Mouse (Mus musculus): ENCODE results near the gene Zbp1. TPM values are rescaled to one million over a fixed set of nuclear protein-coding genes. Genes with fewer than 3 reads are reported as not detected.

The Zbp1 gene
- polyA plus RNA-seq, 1 experiment from 2014 or later, result 1.0 TPM

DNA sequence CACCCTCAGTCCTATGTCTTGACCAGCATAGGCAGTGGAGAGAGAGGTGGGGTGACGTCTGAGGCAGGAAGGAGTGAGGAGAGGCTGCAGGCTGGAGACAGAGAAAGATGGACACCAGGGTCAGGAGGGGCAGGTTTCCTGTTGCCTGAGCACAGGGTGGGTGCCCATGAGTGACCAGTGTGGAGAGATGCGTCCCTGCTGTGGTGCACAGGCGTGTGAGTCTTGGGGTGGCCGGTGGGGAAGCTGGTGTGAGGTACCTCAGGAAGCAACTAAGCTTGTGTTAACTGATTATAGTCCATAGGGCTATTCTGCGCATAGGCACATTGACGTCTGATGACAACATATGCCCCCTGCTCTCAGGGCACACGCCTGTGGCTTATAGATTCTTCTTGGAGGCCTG is 39.7 kb downstream of the Zbp1 start:
- no peak overlapping the region for H3K4me3 ChIP-seq (ENCODE audit: low read depth, low read length)
- H3K27me3 ChIP-seq (ENCODE audit: control insufficient read depth, insufficient read depth, low read depth, low read length), result no peaks in the 10 kb centered on the region
- no peak for ATAC-seq (ENCODE audit: low read depth)
- H3K4me2 ChIP-seq (ENCODE audit: low read depth, low read length), result no peak overlapping the region
- no peaks in the 10 kb centered on the region for H3K36me3 ChIP-seq (ENCODE audit: control insufficient read depth, insufficient read depth)
- WGBS (ENCODE audit: insufficient replicate concordance), result 49% methylated on average over 7 of the region's 7 CpGs
- no peak overlapping the region for H3K9ac ChIP-seq (ENCODE audit: low read depth, low read length)
- no peaks in the 10 kb centered on the region; the same call in 1 of the 2 replicates for H3K4me1 ChIP-seq (ENCODE audit: control insufficient read depth, low read depth, low read length)
- H3K27ac ChIP-seq (ENCODE audit: low read length), result no peak overlapping the region
- 0 out of 2 replicates have a peak, but pooled peaks cover 2% of the 10 kb centered on the region for H3K9me3 ChIP-seq (replicated peaks; ENCODE audit: control insufficient read depth, low read length)

DNA sequence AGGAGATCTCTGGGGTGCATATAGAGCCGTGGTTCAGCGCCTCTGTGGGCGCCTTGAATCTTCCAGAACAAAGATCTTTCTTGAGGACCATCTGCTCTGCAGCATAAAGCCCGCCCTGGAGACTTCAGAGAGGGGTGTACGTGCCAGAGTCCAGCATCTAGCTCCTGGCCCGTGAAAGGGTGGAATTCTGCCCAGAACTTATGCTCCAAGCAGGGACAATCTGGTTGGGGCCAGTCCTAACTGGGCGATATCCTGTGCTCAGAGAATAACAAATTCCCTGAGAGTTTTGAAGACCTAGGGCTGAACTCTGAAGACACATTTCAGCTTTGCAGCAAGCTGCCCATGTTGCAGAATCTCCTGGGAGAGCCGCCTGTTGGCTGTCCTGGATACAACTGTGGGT is 40.8 kb downstream of the Zbp1 start:
- H3K9me3 ChIP-seq (replicated peaks; ENCODE audit: control insufficient read depth, low read length), result 0 out of 2 replicates have a peak, but pooled peaks cover 2% of the 10 kb centered on the region
- no peaks in the 10 kb centered on the region for H3K36me3 ChIP-seq (ENCODE audit: control insufficient read depth, insufficient read depth)
- no peak overlapping the region for H3K9ac ChIP-seq (ENCODE audit: low read depth, low read length)
- no peak overlapping the region for H3K27ac ChIP-seq (ENCODE audit: low read length)
- no peak overlapping the region for H3K4me3 ChIP-seq (ENCODE audit: low read depth, low read length)
- no peaks in the 10 kb centered on the region for H3K27me3 ChIP-seq (ENCODE audit: control insufficient read depth, insufficient read depth, low read depth, low read length)
- H3K4me2 ChIP-seq (ENCODE audit: low read depth, low read length), result no peak overlapping the region
- no peak for ATAC-seq (ENCODE audit: low read depth)
- WGBS (ENCODE audit: insufficient replicate concordance), result 62% methylated on average over 8 of the region's 8 CpGs
- H3K4me1 ChIP-seq (ENCODE audit: control insufficient read depth, low read depth, low read length), result peaks cover 2% of the 10 kb centered on the region; the same call in 1 of the 2 replicates

DNA sequence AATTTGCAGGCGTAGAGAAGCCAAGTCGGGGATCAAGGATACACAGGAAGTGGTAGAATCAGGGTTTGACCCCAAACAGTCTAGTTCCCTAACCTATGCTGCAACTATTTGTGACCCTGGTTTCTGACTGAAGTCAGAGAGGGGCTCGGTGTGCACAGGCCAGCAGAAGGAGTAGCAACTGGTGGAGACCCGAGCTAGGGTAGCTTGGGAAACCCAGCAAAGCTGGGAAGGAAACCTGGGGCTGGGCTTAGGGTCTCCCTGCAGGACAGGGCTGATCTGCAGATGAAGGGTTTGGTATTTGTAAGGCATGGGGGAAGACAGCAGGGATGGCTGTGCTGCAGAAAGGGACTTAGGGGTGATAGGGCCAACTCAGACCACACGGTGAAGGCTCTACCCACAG is 41.2 kb downstream of the Zbp1 start:
- H3K36me3 ChIP-seq (ENCODE audit: control insufficient read depth, insufficient read depth), result no peaks in the 10 kb centered on the region
- no peak overlapping the region for H3K27ac ChIP-seq (ENCODE audit: low read length)
- H3K27me3 ChIP-seq (ENCODE audit: control insufficient read depth, insufficient read depth, low read depth, low read length), result no peaks in the 10 kb centered on the region
- H3K9me3 ChIP-seq (replicated peaks; ENCODE audit: control insufficient read depth, low read length), result 0 out of 2 replicates have a peak, but pooled peaks cover 2% of the 10 kb centered on the region
- H3K4me3 ChIP-seq (ENCODE audit: low read depth, low read length), result no peak overlapping the region
- no peak for ATAC-seq (ENCODE audit: low read depth)
- no peak overlapping the region for H3K9ac ChIP-seq (ENCODE audit: low read depth, low read length)
- H3K4me2 ChIP-seq (ENCODE audit: low read depth, low read length), result no peak overlapping the region
- peaks cover 2% of the 10 kb centered on the region; the same call in 1 of the 2 replicates for H3K4me1 ChIP-seq (ENCODE audit: control insufficient read depth, low read depth, low read length)
- 26% methylated on average over 5 of the region's 5 CpGs for WGBS (ENCODE audit: insufficient replicate concordance)

DNA sequence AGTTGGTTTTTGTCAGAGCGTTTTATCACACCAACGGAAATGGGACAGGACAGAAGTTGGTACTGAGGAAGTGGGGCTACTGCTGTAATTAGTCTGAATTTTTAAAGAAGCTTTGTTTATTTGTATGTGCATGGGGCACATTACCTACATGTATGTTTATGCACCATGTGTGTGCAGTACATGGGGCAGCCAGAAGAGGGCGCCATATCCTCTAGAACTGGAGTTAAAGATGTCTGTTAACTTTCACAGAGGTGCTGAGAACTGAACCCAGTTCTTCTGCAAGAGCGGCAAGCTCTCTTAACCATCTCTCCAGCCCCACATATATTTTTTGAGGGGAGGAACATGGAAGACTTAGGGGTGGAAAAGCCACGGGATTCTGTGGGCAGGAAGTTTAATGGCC is 43.0 kb downstream of the Zbp1 start:
- no peaks in the 10 kb centered on the region for H3K36me3 ChIP-seq (ENCODE audit: control insufficient read depth, insufficient read depth)
- H3K9ac ChIP-seq (ENCODE audit: low read depth, low read length), result no peak overlapping the region
- no peak overlapping the region for H3K4me2 ChIP-seq (ENCODE audit: low read depth, low read length)
- ATAC-seq (ENCODE audit: low read depth), result no peak
- H3K27me3 ChIP-seq (ENCODE audit: control insufficient read depth, insufficient read depth, low read depth, low read length), result peaks cover 9% of the 10 kb centered on the region
- no peak overlapping the region for H3K27ac ChIP-seq (ENCODE audit: low read length)
- H3K9me3 ChIP-seq (replicated peaks; ENCODE audit: control insufficient read depth, low read length), result 0 out of 2 replicates have a peak, but pooled peaks cover 2% of the 10 kb centered on the region
- H3K4me3 ChIP-seq (ENCODE audit: low read depth, low read length), result no peak overlapping the region
- peaks cover 6% of the 10 kb centered on the region; the same call in 1 of the 2 replicates for H3K4me1 ChIP-seq (ENCODE audit: control insufficient read depth, low read depth, low read length)
- 76% methylated on average over 5 of the region's 5 CpGs for WGBS (ENCODE audit: insufficient replicate concordance)

DNA sequence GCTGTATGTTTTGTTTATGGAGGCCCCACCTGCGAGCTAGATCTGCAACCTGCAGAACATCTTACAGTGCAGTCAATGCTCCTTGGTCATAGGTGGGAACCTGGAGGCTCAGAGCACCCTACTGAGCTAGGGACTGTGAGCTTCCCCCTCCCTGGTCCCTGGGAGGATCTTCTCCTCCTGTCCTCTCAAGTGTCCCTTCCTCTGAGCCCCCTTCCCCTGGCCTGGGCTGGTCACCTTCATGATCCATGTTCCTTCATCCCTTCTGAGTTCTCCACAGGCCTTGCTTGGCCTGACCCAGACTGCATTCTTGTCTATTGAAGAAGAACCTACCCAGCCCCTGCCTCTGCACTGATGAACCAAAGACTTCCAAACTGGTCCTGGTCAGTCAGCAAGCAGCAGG is 44.2 kb downstream of the Zbp1 start:
- H3K9me3 ChIP-seq (replicated peaks; ENCODE audit: control insufficient read depth, low read length), result 0 out of 2 replicates have a peak, but pooled peaks cover 2% of the 10 kb centered on the region
- peaks cover 9% of the 10 kb centered on the region for H3K27me3 ChIP-seq (ENCODE audit: control insufficient read depth, insufficient read depth, low read depth, low read length)
- H3K4me3 ChIP-seq (ENCODE audit: low read depth, low read length), result no peak overlapping the region
- ATAC-seq (ENCODE audit: low read depth), result no peak; the same call in 1 of the 2 replicates
- H3K4me1 ChIP-seq (ENCODE audit: control insufficient read depth, low read depth, low read length), result peaks cover 6% of the 10 kb centered on the region; the same call in 1 of the 2 replicates
- no peaks in the 10 kb centered on the region for H3K36me3 ChIP-seq (ENCODE audit: control insufficient read depth, insufficient read depth)
- H3K4me2 ChIP-seq (ENCODE audit: low read depth, low read length), result no peak overlapping the region
- no peak overlapping the region for H3K9ac ChIP-seq (ENCODE audit: low read depth, low read length)
- 11% methylated on average over 1 of the region's 1 CpGs for WGBS (ENCODE audit: insufficient replicate concordance)
- no peak overlapping the region for H3K27ac ChIP-seq (ENCODE audit: low read length)

DNA sequence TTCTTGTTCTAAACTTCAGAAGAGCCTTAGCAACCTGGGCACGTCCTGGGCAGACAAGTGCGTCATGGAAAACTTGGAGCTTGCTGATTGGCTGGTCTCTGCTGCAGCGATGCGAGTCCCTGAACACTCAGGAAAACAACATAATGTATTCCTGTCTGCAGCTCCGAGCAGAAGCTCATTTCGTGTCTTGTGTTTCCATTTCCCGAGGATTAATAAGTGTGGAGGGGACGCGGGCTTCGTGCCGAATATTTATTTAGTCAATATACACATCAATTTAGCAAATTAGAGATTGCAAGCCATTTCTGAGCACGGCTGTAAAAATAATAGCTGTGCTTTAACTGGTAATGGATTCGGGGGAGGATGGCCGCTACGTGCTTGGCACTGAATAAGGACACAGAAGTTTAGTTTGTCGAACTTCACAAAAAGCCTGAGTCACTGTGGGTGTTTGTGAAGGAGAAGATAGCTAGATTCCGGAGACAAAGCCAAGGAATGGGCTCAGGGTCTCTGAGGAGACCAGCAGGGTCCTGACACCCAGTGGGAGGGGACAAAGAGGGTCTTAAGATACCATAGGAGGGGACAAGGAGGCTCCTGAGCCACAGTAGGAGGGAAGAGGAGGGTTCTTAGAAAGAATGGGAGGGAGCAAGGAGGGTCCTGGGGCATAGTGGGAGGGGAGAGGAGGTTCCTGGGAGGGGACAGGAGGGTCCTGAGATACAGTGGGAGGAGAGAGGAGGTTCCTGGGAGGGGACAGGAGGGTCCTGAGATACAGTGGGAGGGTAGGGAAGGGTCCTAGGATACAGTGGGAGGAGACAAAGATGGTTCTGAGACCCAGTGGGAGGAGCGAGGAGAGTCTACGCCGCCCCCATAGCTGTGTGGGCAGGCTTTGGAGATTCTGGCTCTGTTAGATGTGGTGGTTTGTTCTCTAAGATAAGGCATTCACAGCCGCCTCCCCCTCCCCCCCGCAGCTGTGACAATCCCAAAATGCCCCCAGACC is 44.9 kb downstream of the Zbp1 start:
- Histone ChIP-seq H3K27me3 (ENCODE audit: control insufficient read depth, insufficient read depth, low read depth, low read length) (peaks cover 9% of the 10 kb centered on the region), H3K9ac (ENCODE audit: low read depth, low read length) (no peak overlapping the region), H3K4me3 (ENCODE audit: low read depth, low read length) (no peak overlapping the region), H3K36me3 (ENCODE audit: control insufficient read depth, insufficient read depth) (no peaks in the 10 kb centered on the region), H3K4me1 (ENCODE audit: control insufficient read depth, low read depth, low read length) (peaks cover 6% of the 10 kb centered on the region; the same call in 1 of the 2 replicates), H3K4me2 (ENCODE audit: low read depth, low read length) (peak overlapping the region; percentile 25), H3K27ac (ENCODE audit: low read length) (peak overlapping the region; percentile 37; the same call in 1 of the 2 replicates), H3K9me3 (replicated peaks; ENCODE audit: control insufficient read depth, low read length) (0 out of 2 replicates have a peak, but pooled peaks cover 2% of the 10 kb centered on the region)
- ATAC-seq (ENCODE audit: low read depth), result peak; percentile 80
- 9% methylated on average over 21 of the region's 22 CpGs for WGBS (ENCODE audit: insufficient replicate concordance)

DNA sequence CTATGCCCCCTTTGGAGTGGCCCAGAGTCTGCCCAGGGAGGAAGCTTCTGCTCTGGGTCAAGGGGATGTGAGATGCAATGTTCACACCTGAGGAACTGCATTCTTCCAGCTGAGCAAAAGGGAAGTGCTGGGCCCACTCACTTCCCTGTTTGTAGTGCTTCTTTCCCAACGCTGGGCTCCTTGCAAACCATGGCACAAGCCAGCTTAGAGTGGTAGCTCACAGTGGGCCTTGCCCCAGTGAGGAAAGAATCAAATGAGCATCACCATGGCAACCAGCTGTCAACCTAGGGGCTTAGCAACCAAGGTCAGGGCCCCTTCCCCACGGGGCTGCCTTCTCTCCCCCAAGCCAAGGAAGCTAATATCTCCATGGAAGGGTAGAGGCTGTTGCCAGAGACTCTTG is 45.7 kb downstream of the Zbp1 start:
- Histone ChIP-seq H3K9ac (ENCODE audit: low read depth, low read length) (no peak overlapping the region), H3K9me3 (replicated peaks; ENCODE audit: control insufficient read depth, low read length) (0 out of 2 replicates have a peak, but pooled peaks cover 2% of the 10 kb centered on the region), H3K4me1 (ENCODE audit: control insufficient read depth, low read depth, low read length) (peaks cover 6% of the 10 kb centered on the region; the same call in 1 of the 2 replicates), H3K27me3 (ENCODE audit: control insufficient read depth, insufficient read depth, low read depth, low read length) (peaks cover 9% of the 10 kb centered on the region), H3K36me3 (ENCODE audit: control insufficient read depth, insufficient read depth) (no peaks in the 10 kb centered on the region), H3K27ac (ENCODE audit: low read length) (no peak overlapping the region), H3K4me3 (ENCODE audit: low read depth, low read length) (no peak overlapping the region), H3K4me2 (ENCODE audit: low read depth, low read length) (no peak overlapping the region)
- no peak for ATAC-seq (ENCODE audit: low read depth)
- WGBS (ENCODE audit: insufficient replicate concordance), result 18% methylated on average over 2 of the region's 2 CpGs

DNA sequence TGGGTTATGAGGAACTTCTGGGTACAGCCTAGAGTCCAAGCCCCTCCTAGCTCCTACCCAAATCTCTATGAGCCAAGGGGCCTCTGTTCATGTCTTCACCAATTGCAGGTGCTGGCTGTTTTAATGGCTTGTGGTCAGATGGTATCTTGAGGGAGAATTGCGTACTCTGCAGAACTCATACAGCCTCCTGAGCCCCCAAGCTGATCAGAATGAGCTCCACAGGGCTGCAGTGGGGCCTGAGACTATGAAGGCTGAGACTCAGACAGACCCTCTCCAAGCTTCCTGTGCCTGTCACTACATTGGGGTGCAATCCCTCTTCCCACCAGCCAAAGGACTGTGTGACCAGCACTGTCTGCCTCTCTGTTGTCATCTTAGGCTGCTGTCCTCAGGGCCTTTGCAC is 46.3 kb downstream of the Zbp1 start:
- H3K36me3 ChIP-seq (ENCODE audit: control insufficient read depth, insufficient read depth), result no peaks in the 10 kb centered on the region
- 0 out of 2 replicates have a peak, but pooled peaks cover 2% of the 10 kb centered on the region for H3K9me3 ChIP-seq (replicated peaks; ENCODE audit: control insufficient read depth, low read length)
- no peak for ATAC-seq (ENCODE audit: low read depth)
- peaks cover 9% of the 10 kb centered on the region for H3K27me3 ChIP-seq (ENCODE audit: control insufficient read depth, insufficient read depth, low read depth, low read length)
- H3K27ac ChIP-seq (ENCODE audit: low read length), result no peak overlapping the region
- WGBS (ENCODE audit: insufficient replicate concordance), result 4% methylated on average over 1 of the region's 1 CpGs
- H3K4me1 ChIP-seq (ENCODE audit: control insufficient read depth, low read depth, low read length), result peaks cover 6% of the 10 kb centered on the region; the same call in 1 of the 2 replicates
- no peak overlapping the region for H3K9ac ChIP-seq (ENCODE audit: low read depth, low read length)
- H3K4me3 ChIP-seq (ENCODE audit: low read depth, low read length), result no peak overlapping the region
- no peak overlapping the region for H3K4me2 ChIP-seq (ENCODE audit: low read depth, low read length)

GRCm38 (mm10) chr2:173171956-173172355 is 46.8 kb downstream of the Zbp1 start:
- H3K4me2 ChIP-seq (ENCODE audit: low read depth, low read length), result no peak overlapping the region
- WGBS (ENCODE audit: insufficient replicate concordance), result 28% methylated on average over 5 of the region's 5 CpGs
- ATAC-seq (ENCODE audit: low read depth), result no peak
- H3K27ac ChIP-seq (ENCODE audit: low read length), result no peak overlapping the region
- H3K4me1 ChIP-seq (ENCODE audit: control insufficient read depth, low read depth, low read length), result peaks cover 6% of the 10 kb centered on the region; the same call in 1 of the 2 replicates
- no peaks in the 10 kb centered on the region for H3K36me3 ChIP-seq (ENCODE audit: control insufficient read depth, insufficient read depth)
- 0 out of 2 replicates have a peak, but pooled peaks cover 2% of the 10 kb centered on the region for H3K9me3 ChIP-seq (replicated peaks; ENCODE audit: control insufficient read depth, low read length)
- peaks cover 9% of the 10 kb centered on the region for H3K27me3 ChIP-seq (ENCODE audit: control insufficient read depth, insufficient read depth, low read depth, low read length)
- no peak overlapping the region for H3K9ac ChIP-seq (ENCODE audit: low read depth, low read length)
- no peak overlapping the region for H3K4me3 ChIP-seq (ENCODE audit: low read depth, low read length)
